Mouse (Mus musculus) urinary bladder, postnatal 4 days (tissue): ENCODE results near the gene Gm10198.

Experiments used
- DNase-seq, 2 experiments: peaks; one replicate each; pipeline ENCODE4 v3.0.0; 2021 to 2022; ENCODE audit warnings: low spot score in 2 of 2

Gm10198 gene

DNA sequence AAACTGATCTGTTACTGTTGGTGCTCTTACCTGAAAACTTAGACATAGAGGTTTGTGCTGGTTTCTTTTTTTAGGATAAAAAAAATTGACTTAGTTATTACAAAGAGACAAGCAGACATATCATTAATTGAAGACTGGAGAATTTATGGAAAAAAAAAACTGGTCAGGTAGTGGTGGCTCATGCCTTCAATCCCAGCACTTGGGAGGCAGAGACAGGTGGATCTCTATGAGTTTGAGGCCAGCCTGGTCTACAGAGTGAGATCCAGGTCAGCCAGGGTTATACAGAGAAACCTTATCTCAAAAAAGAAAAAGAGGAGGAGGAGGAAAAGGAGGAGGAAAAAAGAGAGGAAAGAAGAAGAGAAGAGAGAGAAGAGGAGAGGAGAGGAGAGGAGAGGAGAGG lies at the start of gene Gm10198:
Gene Gm10198 (plus strand): TSS at position 301 of the 400 bp plus-strand sequence.
- no peak for DNase-seq

DNA sequence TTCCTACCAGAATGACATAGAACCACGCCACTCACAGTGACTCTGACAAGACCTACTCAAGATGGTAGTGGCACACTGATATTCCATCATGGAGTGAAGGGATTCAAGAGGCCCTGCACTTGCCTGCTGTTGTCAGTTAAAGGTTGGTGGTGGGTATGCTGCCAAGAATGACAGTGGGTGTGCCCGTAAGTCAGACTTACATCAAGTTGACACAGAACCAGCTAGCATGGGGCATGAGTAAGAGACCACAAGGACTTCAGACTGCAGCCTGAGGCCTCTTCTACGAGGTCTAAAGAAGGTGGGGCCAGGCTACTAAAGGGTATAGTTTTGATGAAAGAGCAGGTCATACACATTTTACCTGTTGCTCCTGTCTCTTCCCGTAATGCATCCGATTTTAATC lies 47.3 kb upstream of the Gm10198 start:
- no peak for DNase-seq

DNA sequence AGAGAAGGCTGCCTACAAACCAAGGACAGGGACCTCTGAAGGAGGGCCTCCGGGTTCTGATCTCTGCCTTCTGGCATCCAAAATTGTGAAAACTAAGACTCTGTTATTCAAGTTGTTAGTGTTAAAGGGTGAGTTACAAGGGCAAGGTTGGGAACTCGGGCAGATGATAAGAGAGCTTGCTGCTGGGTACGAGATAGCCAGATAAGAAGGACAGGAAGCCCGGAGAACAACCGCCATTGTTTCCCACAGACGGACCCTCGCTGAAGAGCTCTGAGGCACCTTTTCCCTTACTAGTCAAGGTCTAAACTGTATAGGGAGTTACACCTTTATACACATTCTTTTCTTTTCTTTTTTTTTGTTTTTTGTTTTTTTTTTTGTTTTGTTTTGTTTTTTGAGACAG lies 39.8 kb upstream of the Gm10198 start:
- no peak for DNase-seq

DNA sequence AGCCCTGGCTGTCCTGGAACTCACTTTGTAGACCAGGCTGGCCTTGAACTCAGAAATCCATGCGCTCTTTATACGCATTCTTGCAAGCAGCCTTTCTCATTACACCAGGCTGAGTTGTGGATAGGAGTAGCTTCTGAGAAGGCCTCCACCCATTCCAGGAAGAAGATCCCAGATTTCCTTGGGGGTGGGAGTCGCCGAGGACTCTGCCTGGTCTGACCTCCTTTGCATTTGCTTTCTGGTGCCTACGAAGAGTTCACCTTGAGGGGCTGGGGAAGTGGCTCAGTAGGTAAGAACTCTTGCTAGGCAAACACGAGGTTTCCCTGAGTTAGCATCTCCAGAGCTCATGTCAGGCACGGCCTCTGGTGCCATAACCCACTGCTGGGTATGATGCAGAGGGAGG lies 39.4 kb upstream of the Gm10198 start:
- no peak for DNase-seq

DNA sequence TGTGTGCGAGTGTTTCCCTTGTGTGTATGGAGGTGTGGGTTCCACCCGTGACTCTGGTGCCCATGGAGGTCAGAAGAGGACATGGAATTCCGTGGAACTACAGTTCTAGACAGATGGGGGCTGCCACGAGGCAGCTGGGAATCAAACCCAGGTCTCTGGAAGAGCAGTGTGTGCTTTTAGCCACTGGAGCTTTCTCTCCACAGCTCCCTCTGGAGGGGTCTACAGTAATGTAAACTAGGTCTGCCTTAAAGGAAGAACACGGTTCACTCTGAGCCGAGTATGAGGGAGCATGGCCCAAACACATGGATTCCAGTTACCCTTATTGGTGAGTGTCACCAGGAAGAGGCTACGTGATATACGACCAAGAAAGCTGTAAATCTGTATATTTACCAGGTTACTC lies 38.6 kb upstream of the Gm10198 start:
- no peak for DNase-seq

DNA sequence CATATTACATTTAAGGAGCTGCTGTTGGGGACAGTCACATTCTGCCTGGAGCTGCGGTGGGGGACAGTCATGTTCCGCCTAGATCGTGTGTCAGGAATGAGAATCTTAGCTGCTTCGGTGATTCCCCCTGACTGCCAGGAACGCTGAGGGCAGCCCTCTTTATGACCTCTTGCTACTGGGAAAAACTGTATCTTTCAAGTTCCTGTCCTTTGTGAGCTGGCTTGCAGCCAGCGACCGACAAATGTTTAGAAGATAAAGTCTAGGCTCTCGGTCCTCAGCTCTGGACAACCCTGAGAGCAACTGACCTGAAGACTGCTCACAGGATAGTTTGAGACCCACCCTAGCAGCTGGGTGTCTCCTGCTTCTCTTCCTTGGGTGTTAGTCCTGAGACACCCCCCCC lies 37.3 kb upstream of the Gm10198 start:
- DNase-seq, result no peak

DNA sequence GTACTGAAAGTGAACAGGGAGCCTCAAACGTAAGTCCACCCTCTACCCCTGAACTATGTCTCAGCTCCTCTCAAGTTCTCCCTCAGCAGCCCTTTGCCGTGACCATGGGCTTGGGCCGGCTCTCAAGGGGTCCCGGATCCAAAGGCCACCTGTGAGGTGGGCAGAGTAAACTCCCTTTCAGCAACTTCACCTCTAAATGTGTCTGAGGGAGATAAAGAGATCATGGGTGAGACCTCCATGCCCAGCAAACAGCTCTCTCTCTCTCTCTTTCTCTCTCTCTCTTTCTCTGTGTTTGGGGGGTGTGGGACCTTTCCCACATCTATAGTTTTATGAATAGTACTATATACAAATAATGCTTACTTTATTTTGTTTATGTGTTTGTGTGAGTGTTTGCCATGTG lies 36.2 kb upstream of the Gm10198 start:
- DNase-seq, result no peak

DNA sequence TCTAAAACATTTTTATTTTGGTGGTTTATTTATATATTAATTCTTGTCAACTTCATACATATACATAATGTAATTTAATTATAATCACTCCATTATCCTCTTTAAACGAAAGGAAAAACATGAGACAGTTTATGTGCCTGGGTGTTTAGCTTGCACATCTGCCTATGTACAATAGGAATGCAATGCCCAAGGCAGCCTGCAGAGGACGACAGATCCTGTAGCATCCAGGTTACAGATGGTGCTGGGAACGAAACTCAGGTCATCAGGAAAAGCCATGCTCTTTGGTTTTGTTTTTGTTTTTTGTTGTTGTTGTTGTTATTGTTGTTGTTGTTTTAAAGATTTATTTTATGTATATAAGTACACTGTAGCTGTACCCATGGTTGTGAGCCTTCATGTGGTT lies 32.4 kb upstream of the Gm10198 start:
- DNase-seq, result no peak

DNA sequence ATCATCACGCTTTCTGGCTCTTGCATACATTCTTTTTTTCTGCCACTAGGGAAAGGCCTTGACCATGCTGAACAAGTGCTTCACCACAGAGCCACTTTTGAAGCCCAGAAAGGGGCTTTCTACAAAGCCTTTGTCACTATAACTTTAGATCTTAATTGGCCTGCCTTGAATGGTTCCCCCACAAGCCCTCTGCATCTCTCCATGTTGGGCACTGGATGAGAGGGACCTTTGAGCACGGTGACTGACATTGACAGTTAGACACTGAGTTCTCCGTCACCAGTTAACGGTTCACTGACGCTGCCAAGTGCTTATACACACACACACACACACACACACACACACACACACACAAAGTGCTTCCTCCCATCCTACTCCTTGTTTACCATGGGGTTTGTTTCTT lies 30.0 kb upstream of the Gm10198 start:
- DNase-seq, result no peak

DNA sequence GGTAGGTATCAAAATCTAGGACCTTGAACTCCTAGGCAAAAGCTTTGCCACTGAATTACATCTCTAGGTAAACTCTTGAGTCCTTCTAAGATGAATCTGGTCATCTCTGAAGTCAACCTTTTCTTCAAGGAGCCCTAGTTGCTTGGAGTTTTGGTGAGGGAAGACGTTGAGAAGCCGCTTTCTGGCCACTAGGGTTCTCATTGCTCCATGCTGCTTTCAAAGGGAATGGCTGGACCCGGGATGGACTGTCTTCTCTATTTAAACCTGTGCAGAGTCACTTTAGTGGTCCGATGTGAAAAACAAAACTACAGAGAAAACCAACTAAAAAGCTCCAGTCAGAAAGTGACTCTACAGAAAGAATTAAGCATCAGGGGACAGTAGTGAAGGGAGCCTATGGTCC lies 18.4 kb upstream of the Gm10198 start:
- no peak for DNase-seq

DNA sequence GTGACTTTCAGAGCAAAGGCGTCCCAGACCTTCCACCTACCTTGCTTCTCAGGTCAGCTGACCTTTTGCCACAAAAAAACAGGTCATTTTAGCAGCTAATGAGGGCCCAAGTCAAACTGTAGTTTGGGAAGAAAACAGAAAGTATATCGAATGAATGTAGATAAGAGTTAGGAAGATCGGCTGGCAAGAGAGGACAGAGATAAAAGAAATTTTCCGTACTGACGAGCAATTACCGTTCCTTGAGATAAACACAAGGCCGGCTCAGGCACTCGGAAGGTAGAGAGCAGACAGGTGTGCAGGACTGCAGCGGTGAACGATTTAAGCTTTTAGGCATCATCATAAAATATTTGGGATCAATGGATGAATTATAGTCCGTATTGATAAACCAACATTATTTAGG lies 15.4 kb upstream of the Gm10198 start:
- no peak for DNase-seq

DNA sequence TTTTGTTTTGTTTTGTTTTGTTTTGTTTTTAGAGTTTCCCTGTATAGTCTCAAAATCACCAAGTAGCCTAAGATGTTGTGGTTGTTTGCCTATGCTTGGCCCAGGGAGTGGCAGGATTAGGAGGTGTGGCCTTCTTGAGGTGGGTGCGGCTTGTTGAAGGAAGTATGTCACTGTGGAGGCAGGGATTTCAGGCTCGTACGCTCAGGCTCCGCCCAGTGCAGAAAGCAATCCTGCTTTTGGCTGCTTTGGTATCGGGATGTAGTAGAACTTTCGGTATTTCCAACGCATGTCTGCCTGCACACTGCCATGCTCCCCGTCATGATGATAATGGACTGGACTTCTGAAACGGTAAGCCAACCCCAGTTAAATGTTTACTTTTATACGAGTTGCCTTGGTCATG lies 12.5 kb upstream of the Gm10198 start:
- no peak for DNase-seq

DNA sequence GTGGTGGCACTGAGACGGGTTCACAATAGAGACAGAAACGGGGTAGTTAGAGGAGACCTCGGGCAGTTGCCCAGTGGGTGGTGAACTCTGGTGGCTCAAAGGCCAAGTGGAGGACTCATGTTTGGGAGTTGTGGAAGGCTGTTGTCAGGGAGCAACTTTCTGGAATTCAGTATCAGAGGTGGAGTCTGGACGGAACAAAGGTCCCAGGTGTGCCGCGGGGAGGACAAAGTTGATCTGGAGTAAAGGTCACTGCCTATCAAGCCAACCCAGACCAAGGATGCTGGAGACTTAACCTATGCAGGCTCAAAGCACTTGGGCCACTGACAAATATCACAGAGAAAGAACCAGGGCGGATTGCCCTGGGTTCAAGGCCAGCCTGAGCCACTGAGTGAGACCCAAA lies 5.5 kb downstream of the Gm10198 start:
- no peak for DNase-seq

DNA sequence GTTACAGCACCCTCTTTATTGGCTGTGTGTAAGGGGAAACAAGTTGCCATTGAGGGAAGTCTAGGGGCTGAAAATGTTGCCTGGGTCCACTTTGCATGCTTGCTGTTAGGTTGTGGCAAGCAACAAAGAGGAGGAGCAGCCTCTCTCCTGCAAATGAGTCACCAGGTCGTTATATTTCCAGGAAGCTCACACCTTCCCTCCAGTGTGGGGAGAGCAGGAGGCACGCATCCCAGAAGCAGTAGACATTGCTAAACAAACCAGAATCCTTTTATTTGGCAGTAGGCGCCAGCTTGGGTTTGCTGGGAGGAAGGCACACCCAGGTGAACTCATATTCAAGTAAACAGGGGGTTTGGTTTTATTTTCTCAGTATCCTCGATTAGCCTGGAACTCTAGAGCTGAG lies 8.8 kb downstream of the Gm10198 start:
- DNase-seq, result no peak

DNA sequence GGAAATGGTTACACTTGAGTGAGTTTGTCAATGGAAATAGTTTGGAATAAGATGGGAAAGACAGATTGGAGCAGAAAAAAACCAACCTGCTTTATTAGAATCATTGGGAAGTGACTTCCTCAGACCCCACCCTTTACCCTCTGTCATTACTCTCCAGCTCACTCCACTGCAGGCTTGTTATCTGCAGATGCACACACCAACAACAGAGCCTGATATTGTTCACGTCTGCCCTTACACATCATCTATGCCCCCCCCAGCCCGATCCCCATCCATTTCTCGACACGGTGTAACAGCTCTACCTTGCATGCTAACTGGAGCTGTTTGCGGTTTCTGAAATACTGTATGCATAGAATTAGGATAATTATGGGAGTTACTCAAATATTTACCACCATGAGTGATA lies 12.2 kb downstream of the Gm10198 start:
- DNase-seq, result no peak

DNA sequence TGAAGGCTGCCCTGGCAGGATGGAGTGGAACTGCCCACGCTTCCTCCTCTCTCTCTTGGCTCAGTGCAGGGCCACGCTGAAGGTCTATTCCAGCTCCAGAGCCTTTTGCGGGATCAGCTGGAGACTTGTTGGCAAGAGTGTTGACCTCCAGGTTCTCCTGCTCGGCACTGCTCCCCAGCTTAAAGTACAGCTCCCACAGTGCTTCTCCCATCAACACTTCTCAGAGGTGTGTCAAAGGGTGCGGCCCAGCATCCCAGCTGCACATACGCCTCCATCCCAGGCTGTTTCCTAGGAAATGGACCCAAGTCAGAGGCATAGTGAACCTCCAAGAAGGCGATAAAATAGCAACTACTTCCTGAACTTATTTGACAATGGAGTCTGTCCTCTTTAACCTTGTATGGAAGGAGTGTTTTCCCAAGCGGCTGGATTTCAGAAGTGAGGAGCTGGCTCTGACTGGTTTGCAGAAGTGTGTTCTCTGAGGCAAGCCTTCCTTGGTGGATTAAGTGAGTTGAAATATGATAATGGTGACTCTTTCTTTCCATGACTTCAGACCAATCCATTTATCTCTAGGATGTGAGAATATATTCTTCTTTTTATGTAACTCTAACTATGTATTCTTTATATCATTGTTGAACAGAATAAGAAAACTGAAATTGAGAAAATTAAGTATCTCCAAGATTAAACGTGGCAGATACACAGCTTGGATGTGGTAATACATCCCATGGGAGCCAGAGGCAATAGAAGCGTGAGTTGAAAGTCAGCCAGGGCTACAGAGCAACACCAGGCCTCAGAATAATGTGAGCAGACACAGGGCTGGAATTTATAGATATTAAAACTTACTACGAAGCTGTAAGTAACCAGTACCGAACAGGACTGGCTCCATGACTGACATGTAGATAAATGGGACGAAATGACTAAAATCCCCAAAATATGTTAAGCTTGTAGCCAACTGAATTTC lies 23.9 kb downstream of the Gm10198 start:
- no peak for DNase-seq

DNA sequence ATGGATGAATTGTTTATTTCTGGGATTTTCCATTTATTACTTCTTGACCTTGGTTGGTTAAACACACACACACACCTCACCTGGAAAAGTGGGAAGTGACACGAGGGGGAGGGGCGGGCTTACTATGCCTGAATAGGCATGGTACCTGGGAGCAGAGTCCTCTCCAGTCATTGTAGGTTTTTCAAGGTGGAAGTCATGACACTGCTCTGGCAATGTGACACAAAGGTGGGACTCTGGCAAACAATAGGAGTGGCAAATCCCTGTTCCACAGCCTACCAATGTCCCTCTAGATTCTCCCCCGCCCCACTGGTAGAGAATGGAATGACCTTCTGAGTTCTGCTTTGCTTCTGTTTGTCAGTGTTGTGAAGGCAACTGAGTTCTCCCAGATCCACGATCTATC lies 27.8 kb downstream of the Gm10198 start:
- DNase-seq, result no peak

DNA sequence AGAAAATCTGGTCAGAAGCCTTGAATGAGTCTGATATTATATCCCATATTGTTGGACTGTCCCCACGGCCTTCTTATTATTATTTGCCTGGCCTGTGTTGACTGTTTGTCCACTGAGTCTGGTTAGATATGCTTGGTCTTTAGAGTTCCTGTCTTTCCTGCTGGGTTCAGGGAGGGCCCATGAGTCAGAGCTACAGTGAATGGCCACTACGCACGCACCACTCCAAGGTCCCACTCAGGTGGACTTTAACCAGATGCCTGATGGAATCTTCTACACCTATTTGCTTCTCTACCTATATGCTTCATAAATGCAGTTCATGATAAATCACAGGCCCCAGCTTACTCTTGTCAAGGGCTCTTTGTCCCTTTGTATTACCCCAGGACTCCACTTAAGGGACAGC lies 29.8 kb downstream of the Gm10198 start:
- DNase-seq, result no peak

DNA sequence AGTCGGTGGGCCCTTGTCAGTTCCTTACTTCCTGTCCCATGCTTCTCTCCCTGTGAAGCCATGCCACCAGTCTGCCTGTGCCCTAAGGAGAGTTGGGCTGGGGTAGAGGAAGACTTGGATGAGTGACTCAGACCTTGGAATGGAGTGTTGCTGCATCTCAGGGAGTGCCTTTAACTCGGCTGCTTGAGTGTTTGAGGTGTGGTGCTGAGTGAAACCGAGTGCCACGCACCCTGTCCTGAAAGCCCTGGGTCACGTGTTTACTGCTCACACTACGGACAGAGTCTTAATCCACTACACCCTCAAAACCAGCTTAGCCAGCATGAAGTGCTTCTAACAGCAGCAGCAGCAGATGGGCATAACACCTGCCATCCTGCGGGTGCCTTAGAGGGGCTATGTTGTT lies 30.5 kb downstream of the Gm10198 start:
- DNase-seq, result no peak

DNA sequence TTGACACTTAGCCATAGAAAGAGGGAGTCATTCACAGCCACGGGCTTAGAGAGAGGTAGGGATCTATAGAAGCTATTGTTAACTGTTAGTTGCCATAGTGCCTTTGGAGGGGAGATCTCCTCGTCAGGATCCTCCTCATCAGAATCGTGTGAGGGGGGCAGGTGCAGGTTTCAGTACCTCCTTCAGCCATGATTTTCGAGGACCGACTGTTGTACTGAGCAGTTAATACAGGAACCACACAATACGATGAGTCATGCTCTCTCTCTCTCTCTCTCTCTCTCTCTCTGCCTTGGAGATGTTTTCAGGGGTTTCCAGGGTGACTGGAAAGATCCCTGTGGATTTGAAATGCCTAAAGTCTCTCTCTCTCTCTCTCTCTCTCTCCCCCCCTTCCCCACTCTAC lies 31.5 kb downstream of the Gm10198 start:
- no peak for DNase-seq

DNA sequence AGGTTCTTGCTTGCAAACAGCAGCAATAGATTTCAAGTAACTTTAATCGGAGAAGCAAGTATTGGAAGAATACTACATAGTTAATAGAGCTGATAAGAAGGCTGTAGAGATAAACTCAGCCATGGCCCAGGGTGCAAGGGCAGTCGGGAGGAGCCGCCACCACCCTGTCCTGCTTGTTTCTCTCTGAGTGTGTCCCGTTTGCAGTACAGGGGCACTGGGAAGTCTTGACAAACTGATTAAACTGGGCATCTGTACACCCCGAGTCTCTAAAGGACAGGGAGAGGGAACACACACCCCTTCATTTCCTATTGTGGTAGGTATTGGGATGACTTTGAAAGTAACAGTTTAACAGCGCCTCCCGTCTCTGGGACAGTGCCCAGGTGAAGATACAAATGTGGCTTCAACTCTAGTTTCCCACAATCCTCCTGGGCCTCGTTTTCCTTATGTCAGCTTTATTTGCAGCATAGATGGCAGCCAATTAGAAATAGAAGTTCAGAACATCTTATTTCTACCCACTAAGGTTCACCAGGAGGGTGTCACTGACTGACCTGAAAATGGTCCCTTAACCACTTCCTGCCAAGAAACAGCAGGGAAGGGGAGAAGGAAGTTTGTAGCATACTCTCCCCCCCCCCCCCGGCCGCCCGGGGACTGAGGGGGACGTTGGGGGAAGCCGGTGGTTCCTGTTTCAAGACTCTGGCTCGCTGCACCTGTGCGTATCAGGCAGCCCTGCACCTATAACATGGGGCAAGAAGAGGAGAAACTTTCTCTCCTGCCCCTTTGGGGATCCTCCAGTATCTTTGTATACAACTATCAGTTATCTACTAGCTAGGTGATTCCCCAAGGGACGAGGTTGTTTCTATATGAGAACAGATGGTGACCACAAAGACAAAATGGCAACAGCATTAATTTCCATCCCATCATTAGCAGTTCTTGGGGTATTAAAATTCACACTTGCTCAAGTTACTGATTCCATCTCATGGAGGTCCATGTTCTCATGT lies 41.9 kb downstream of the Gm10198 start:
- no peak for DNase-seq

DNA sequence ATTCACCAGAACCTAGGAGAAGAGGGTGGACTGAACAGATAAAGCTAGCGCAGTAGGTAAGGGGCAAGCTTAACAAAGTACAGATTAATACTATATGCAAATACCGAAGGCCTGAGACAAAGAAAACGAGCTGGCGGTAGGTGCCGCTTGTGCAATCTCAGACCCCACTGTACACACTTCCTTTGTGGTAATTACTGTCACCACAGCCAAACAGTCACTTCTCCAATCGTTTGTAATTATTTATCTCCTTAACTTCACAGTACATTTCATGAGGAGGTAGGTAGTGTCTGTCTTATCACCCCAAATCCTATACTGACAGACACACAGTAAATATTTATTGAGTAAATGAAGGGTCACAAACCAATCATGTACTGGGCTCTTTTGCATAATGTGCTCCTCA lies 47.7 kb downstream of the Gm10198 start:
- no peak for DNase-seq
